Mouse (Mus musculus) C2C12 (cell line): ENCODE results near the gene Paip2b. TPM values are rescaled to one million over a fixed set of nuclear protein-coding genes. Genes with fewer than 3 reads are reported as not detected.

Source experiments
- H3K27me3 ChIP-seq: one replicate; pipeline ENCODE4 v1.6.1; 2011; ENCODE audit not compliant: control insufficient read depth, insufficient read depth, insufficient read length
- H3K36me3 ChIP-seq: one replicate; pipeline ENCODE4 v1.6.1; 2011; ENCODE audit not compliant: control insufficient read depth, insufficient read depth
- H3K4me3 ChIP-seq: one replicate; pipeline ENCODE4 v1.5.1; 2011; ENCODE audit warnings: mild to moderate bottlenecking, control low read depth; ENCODE audit not compliant: poor library complexity, insufficient read depth, severe bottlenecking
- H3K79me2 ChIP-seq: one replicate; pipeline ENCODE4 v1.6.1; 2011; ENCODE audit not compliant: control insufficient read depth, insufficient read depth
- H3K79me3 ChIP-seq: one replicate; pipeline ENCODE4 v1.6.1; 2011; ENCODE audit warnings: low read depth, control low read depth
- H3ac ChIP-seq: one replicate; pipeline ENCODE3; 2011; ENCODE audit warnings: low read depth; ENCODE audit not compliant: control insufficient read depth, insufficient read length
- CEBPB ChIP-seq: IDR thresholded peaks from one replicate; pipeline ENCODE4 v1.6.1; 2011; ENCODE audit warnings: low read depth, mild to moderate bottlenecking, control low read depth, moderate library complexity
- CTCF ChIP-seq: IDR thresholded peaks from one replicate; pipeline ENCODE4 v1.5.1; 2011; ENCODE audit not compliant: control insufficient read depth, insufficient read depth, insufficient read length
- FOSL1 ChIP-seq: IDR thresholded peaks from one replicate; pipeline ENCODE4 v1.8.0; 2011; ENCODE audit warnings: mild to moderate bottlenecking, low read length; ENCODE audit not compliant: poor library complexity, insufficient read depth, severe bottlenecking
- MAX ChIP-seq: IDR thresholded peaks from one replicate; pipeline ENCODE4 v1.6.1; 2011; ENCODE audit warnings: mild to moderate bottlenecking, control low read depth
- MYOD1 ChIP-seq: IDR thresholded peaks from one replicate; pipeline ENCODE4 v1.6.1; 2011; ENCODE audit warnings: low read depth; ENCODE audit not compliant: control insufficient read depth, insufficient read length
- MYOG ChIP-seq: IDR thresholded peaks from one replicate; pipeline ENCODE4 v1.6.1; 2011; ENCODE audit not compliant: control insufficient read depth, insufficient read length; ENCODE audit errors: extremely low read depth
- USF1 ChIP-seq: IDR thresholded peaks from one replicate; pipeline ENCODE4 v1.6.1; 2011; ENCODE audit warnings: low read depth, mild to moderate bottlenecking, control low read depth, moderate library complexity
- polyA plus RNA-seq: library from polyadenylated mRNA; unstranded; fragments of >200 nt; fragmentation: generic; extraction: Trizol; gene quantifications from one replicate; pipeline ENCODE4 v1.2.1, GENCODE M21; 2012; ENCODE audit warnings: missing spikeins

Paip2b gene
- polyA plus RNA-seq, 1 experiment = 12.6 TPM

DNA sequence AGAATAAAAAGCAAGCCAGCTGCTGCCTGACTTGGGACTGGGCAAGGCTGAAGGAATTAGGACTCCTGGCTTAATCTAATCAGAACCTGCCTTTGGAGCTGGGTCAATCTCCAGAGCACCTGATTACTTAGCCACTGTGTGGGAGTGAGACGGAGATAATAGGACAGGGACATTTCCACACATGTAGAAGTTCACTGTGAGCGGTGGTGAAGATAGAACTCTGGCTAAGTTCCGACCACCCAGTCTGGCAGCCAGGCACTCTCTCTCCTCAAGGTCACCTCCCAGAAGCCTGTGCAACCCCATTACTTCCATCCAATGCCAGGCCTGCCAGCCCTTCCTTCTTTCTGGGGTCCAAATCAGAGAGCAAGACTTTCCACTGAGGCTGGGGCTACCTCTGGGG lies 64.6 kb downstream of the Paip2b start:
- Histone ChIP-seq H3K4me3 (no peak overlapping the region), H3K79me2 (no peaks in the 10 kb centered on the region), H3K27me3 (no peaks in the 10 kb centered on the region), H3K79me3 (no peaks in the 10 kb centered on the region), H3K36me3 (peaks cover 8% of the 10 kb centered on the region), H3ac (no peak overlapping the region)
- TF ChIP-seq MYOG (no peak), FOSL1 (no peak), CEBPB (no peak), CTCF (no peak), MYOD1 (no peak), USF1 (no peak)

GRCm38 (mm10) chr6:83762880-83763431 lies 68.6 kb downstream of the Paip2b start:
- Histone ChIP-seq H3ac (no peak overlapping the region), H3K4me3 (no peak overlapping the region), H3K36me3 (no peaks in the 10 kb centered on the region), H3K27me3 (peaks cover 4% of the 10 kb centered on the region), H3K79me2 (no peaks in the 10 kb centered on the region), H3K79me3 (no peaks in the 10 kb centered on the region)
- no peak for TF ChIP-seq FOSL1

DNA sequence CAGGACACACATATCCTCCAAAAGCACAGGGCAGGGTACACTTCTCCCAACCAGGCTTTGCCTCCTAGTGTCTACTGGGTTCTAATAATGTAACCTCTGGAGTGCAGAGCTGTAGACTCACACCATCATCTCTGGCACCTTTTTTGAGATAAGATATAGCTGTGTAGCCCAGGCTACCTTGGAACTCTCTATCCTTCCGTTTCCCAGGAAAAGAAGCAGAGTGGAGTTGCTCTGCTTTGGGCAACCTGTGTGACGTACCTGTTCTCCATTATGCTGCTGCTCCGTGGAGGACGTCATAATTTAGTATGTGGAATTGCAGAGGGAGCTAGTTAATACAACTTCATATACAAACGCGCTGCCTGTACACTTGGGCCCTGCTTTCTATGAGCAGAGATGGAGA lies 69.2 kb downstream of the Paip2b start, which contains the start of gene Ankrd53:
Ankrd53 (plus strand) TSS at position 301 of the 400 bp plus-strand sequence.
- Histone ChIP-seq H3ac (no peak within 1 kb of the TSS), H3K79me2 (no peaks in the 10 kb centered on the region), H3K4me3 (no peak within 1 kb of the TSS), H3K27me3 (peaks cover 10% of the 10 kb centered on the region), H3K79me3 (no peaks in the 10 kb centered on the region), H3K36me3 (no peaks in the 10 kb centered on the region)
- TF ChIP-seq FOSL1 = no peak
- TF ChIP-seq MYOD1 = no peak

DNA sequence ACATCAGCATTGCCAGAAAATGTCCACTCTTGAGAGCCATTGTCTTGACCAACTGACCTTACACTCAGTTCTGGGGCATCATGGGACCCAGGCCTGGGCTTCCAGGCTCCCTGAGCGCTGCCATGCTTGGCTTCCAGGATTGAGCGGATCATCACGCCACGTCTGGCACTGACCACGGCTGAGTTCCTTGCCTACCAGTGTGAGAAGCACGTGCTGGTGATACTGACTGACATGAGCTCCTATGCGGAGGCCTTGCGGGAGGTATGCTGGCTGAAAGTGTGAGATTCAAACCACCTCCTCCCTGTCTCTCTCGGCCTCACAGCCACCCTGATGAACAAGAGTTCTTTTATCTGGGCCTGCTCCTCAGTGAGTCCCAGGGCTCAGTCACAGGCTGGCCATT lies 75.5 kb downstream of the Paip2b start:
- H3K4me3 ChIP-seq = no peak overlapping the region
- TF ChIP-seq FOSL1 = no peak
- TF ChIP-seq CTCF = no peak
- TF ChIP-seq USF1 = no peak
- TF ChIP-seq CEBPB = no peak
- TF ChIP-seq MYOD1 = no peak
- no peak for TF ChIP-seq MYOG
- TF ChIP-seq MAX = no peak
- H3K27me3 ChIP-seq = peaks cover 64% of the 10 kb centered on the region
- no peak overlapping the region for H3ac ChIP-seq
- H3K79me3 ChIP-seq = no peaks in the 10 kb centered on the region
- no peaks in the 10 kb centered on the region for H3K79me2 ChIP-seq
- no peaks in the 10 kb centered on the region for H3K36me3 ChIP-seq

Other genes starting within 250 kb of the Paip2b start
- gene Clec4f, start 175.6 kb downstream of the Paip2b start, polyA plus RNA-seq = not detected
- not detected for gene Cd207, start 153.9 kb downstream of the Paip2b start, polyA plus RNA-seq
- 1.1 TPM for gene Vax2, start 120.5 kb downstream of the Paip2b start, polyA plus RNA-seq
- gene Atp6v1b1, start 88.8 kb downstream of the Paip2b start, polyA plus RNA-seq = not detected
- 0.04 TPM for gene Ankrd53, start 69.1 kb downstream of the Paip2b start, polyA plus RNA-seq
- 82.0 TPM for gene Tex261, start 55.9 kb downstream of the Paip2b start, polyA plus RNA-seq
- 37.3 TPM for gene Nagk, start 36.8 kb downstream of the Paip2b start, polyA plus RNA-seq
- gene Zfp638, start 35.4 kb upstream of the Paip2b start, polyA plus RNA-seq = 7.0 TPM
- 1.9 TPM for gene Dysf, start 176.8 kb upstream of the Paip2b start, polyA plus RNA-seq